Mouse (Mus musculus): ENCODE results near the gene Cdrt4.

- no peak for TF ChIP-seq CTCF (IDR thresholded peaks at IDR 0.05; ENCODE audit: insufficient read depth, low read depth, low read length)
- TF ChIP-seq POLR2A (IDR thresholded peaks at IDR 0.05; ENCODE audit: insufficient read depth, low read depth, low read length) = no peak
These were observed 44.2 kb downstream of the Cdrt4 start for GRCm38 (mm10) chr11:62995066-62995754.
